Comparison of ENCODE assay signal across 7 mouse cellular contexts in genomic region chr3:89101812-89102494, GRCm38 (mm10). TPM values are rescaled to one million over a fixed set of nuclear protein-coding genes. Genes with fewer than 3 reads are reported as not detected.
DNase-seq lines count a peak whose midpoint lies in the region; ATAC-seq and TF ChIP-seq lines count a peak whose summit lies in the region.

Gene Fdps (minus strand): TSS chr3:89101959.

- DNase-seq in adrenal gland, postnatal 10 days = peak; percentile 94
- DNase-seq in embryonic facial prominence, embryonic 10.5 days (ENCODE audit: low spot score) = peak; percentile 96
- DNase-seq in gonadal fat pad, adult 2 months (ENCODE audit: low read depth) = peak; percentile 90
- DNase-seq in left cerebral cortex, postnatal 4 days = peak; percentile 96

- peaks cover 43% of the 10 kb centered on the region for H3K4me1 ChIP-seq in embryonic facial prominence, embryonic 10.5 days
- H3K4me1 ChIP-seq in intestine, postnatal 0 days (replicated peaks; ENCODE audit: control insufficient read depth, insufficient read depth, low read length) = peaks cover 10% of the 10 kb centered on the region; the same call in 1 of the 2 replicates
- H3K4me1 ChIP-seq in midbrain, embryonic 12.5 days = peaks cover 27% of the 10 kb centered on the region
- H3K4me1 ChIP-seq in small intestine, adult 2 months (ENCODE audit: control insufficient read depth, insufficient read depth, insufficient read length, low read length) = peaks cover 3% of the 10 kb centered on the region; the same call in 1 of the 2 replicates

- no peaks in the 10 kb centered on the region for H3K9me3 ChIP-seq in embryonic facial prominence, embryonic 10.5 days
- no peaks in the 10 kb centered on the region for H3K9me3 ChIP-seq in intestine, postnatal 0 days (ENCODE audit: control insufficient read depth)
- no peaks in the 10 kb centered on the region for H3K9me3 ChIP-seq in midbrain, embryonic 12.5 days

- peaks cover 35% of the 10 kb centered on the region for H3K36me3 ChIP-seq in embryonic facial prominence, embryonic 10.5 days (replicated peaks)
- peaks cover 18% of the 10 kb centered on the region for H3K36me3 ChIP-seq in intestine, postnatal 0 days (ENCODE audit: control insufficient read depth, insufficient read depth)
- H3K36me3 ChIP-seq in midbrain, embryonic 12.5 days = peaks cover 25% of the 10 kb centered on the region
- peaks cover 22% of the 10 kb centered on the region for H3K36me3 ChIP-seq in small intestine, adult 2 months (ENCODE audit: control insufficient read depth, insufficient read depth, low read length)

- peak; percentile 97 for ATAC-seq in intestine, postnatal 0 days
- peak; percentile 100 for ATAC-seq in midbrain, embryonic 12.5 days (ENCODE audit: low FRiP score, low read depth)

- under 1% methylated on average over 26 of the region's 26 CpGs for WGBS in embryonic facial prominence, embryonic 10.5 days
- WGBS in intestine, postnatal 0 days = under 1% methylated on average over 26 of the region's 26 CpGs
- WGBS in midbrain, embryonic 12.5 days = under 1% methylated on average over 26 of the region's 26 CpGs
- WGBS in small intestine, adult 2 months = under 1% methylated on average over 26 of the region's 26 CpGs

- H3K4me3 ChIP-seq in embryonic facial prominence, embryonic 10.5 days = peak within 1 kb of the TSS; percentile 83
- peak within 1 kb of the TSS; percentile 64 for H3K4me3 ChIP-seq in intestine, postnatal 0 days (ENCODE audit: low read depth, low read length)
- peak within 1 kb of the TSS; percentile 82 for H3K4me3 ChIP-seq in midbrain, embryonic 12.5 days
- peak within 1 kb of the TSS; percentile 69 for H3K4me3 ChIP-seq in small intestine, adult 2 months (ENCODE audit: low read depth, low read length)

- peak within 1 kb of the TSS; percentile 88 for H3K27ac ChIP-seq in embryonic facial prominence, embryonic 10.5 days (replicated peaks)
- peak within 1 kb of the TSS; percentile 47 for H3K27ac ChIP-seq in intestine, postnatal 0 days (ENCODE audit: low read depth, low read length)
- H3K27ac ChIP-seq in midbrain, embryonic 12.5 days (replicated peaks) = peak within 1 kb of the TSS; percentile 73
- H3K27ac ChIP-seq in small intestine, adult 2 months (ENCODE audit: insufficient read depth, low read depth, low read length) = peak within 1 kb of the TSS; percentile 51

- TF ChIP-seq POLR2A in small intestine, adult 2 months (IDR thresholded peaks at IDR 0.05; ENCODE audit: low read depth, low read length) = peak; percentile 17

- H3K4me2 ChIP-seq in intestine, postnatal 0 days (replicated peaks; ENCODE audit: low read depth) = peak within 1 kb of the TSS; percentile 82
- peak within 1 kb of the TSS; percentile 70 for H3K4me2 ChIP-seq in midbrain, embryonic 12.5 days (replicated peaks)

- H3K9ac ChIP-seq in intestine, postnatal 0 days (ENCODE audit: low read depth, low read length) = peak within 1 kb of the TSS; percentile 31; the same call in 1 of the 2 replicates
- peak within 1 kb of the TSS; percentile 74 for H3K9ac ChIP-seq in midbrain, embryonic 12.5 days (replicated peaks)

- peak; percentile 40; the same call in 1 of the 2 replicates for TF ChIP-seq CTCF in intestine, postnatal 0 days (IDR thresholded peaks at IDR 0.05; ENCODE audit: low read depth)
- no peak for TF ChIP-seq CTCF in small intestine, adult 2 months (IDR thresholded peaks at IDR 0.05; ENCODE audit: extremely low read depth, insufficient read length, insufficient replicate concordance, low read depth, low read length)

- intact Hi-C loops in left cerebral cortex, postnatal 4 days (cut with DNase I) = no loop called here

- no peaks in the 10 kb centered on the region for H3K27me3 ChIP-seq in embryonic facial prominence, embryonic 10.5 days (replicated peaks; ENCODE audit: low read depth, poor library complexity, severe bottlenecking)
- no peaks in the 10 kb centered on the region for H3K27me3 ChIP-seq in intestine, postnatal 0 days (replicated peaks; ENCODE audit: control insufficient read depth, insufficient read depth, low read length)
- H3K27me3 ChIP-seq in midbrain, embryonic 12.5 days = no peaks in the 10 kb centered on the region
- no peaks in the 10 kb centered on the region for H3K27me3 ChIP-seq in small intestine, adult 2 months (ENCODE audit: control insufficient read depth, insufficient read depth, low read length)

RNA-seq across cellular contexts. Expression of gene Fdps, which starts in this region (rescaled TPM):
- total RNA-seq in adrenal gland, postnatal 10 days (2021) = 10 to 100 TPM; 56.9 to 70.2 TPM
- 364 and 386 TPM in 2 replicates for polyA plus RNA-seq in embryonic facial prominence, embryonic 10.5 days (2016; fragmentation: Nextera tagmentation; extraction: Ambion mirVana)
- polyA plus RNA-seq in gonadal fat pad, adult 2 months (2012; rRNA removed) = 187 and 221 TPM in 2 replicates
- polyA plus RNA-seq in intestine, postnatal 0 days (2015; fragmentation: Nextera tagmentation; extraction: Ambion mirVana) = 138 and 154 TPM in 2 replicates
- total RNA-seq in left cerebral cortex, postnatal 4 days (2021) = 100 to 1,000 TPM; 314 to 352 TPM
- 307 and 361 TPM in 2 replicates for polyA plus RNA-seq in midbrain, embryonic 12.5 days (2016; fragmentation: Nextera tagmentation; extraction: Ambion mirVana)
- polyA plus RNA-seq in small intestine, adult 2 months (2012; rRNA removed) = 47.8 and 81.3 TPM in 2 replicates

Comparison
In these comparisons a context has a peak if more than half of its experiments do, and no peak if none do; other contexts are left out.
1. Peak in every context shown above with its lines: DNase-seq, ATAC-seq, H3K4me3 ChIP-seq and H3K27ac ChIP-seq.
2. RNA of gene Fdps (total RNA-seq): 314 to 352 TPM in left cerebral cortex, postnatal 4 days; 56.9 to 70.2 TPM in adrenal gland, postnatal 10 days; every median in the first group is over 4 times any median in the second.